Mouse (Mus musculus): Measurements from ENCODE around the gene Gm4869. TPM values are rescaled to one million over a fixed set of nuclear protein-coding genes. Genes with fewer than 3 reads are reported as not detected.
A peak's percentile ranks its signal among the peaks of the same experiment; 100 is the strongest.

The Gm4869 gene
- polyA plus RNA-seq (2011; ENCODE audit: insufficient read depth, insufficient read length, low replicate concordance, missing spikeins), result not detected in 2 replicates

DNA sequence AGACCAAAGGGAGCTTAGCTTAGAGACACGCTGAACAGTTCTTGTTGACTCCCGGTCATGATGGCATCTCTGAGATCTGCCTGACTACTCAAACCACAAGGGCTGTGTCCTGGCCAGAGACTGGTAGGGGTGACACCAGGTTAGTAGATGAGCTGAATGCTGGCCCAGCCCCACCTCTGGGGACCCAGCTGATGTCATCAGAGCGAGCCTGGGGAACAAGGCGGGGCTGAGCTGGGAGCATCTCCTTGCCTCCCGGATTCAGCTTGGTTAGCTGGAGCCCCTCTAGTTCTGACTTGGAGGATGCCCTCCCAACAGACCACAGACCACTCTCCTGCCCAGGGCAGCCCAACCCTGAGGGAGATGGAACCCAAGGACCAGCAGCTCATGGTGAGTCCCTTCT lies at the start of gene Gm4869:
Gm4869 (plus strand) TSS at position 301 of the 400 bp plus-strand sequence.
- no peak for TF ChIP-seq CTCF (IDR thresholded peaks at IDR 0.05; ENCODE audit: control insufficient read depth, insufficient read depth, low read length)
- no peak for TF ChIP-seq POLR2A (IDR thresholded peaks at IDR 0.05; ENCODE audit: borderline replicate concordance, control insufficient read depth, low read depth, low read length)
- no peak within 1 kb of the TSS for H3K4me3 ChIP-seq (replicated peaks; ENCODE audit: control insufficient read depth, low read depth, low read length)
- H3K4me1 ChIP-seq (ENCODE audit: control insufficient read depth, insufficient read depth, low read length), result no peaks in the 10 kb centered on the region
- 79% methylated on average over 5 of the region's 5 CpGs for WGBS
- no peak within 1 kb of the TSS; the same call in 1 of the 2 replicates for H3K27ac ChIP-seq (ENCODE audit: control insufficient read depth, insufficient read depth, low read depth, low read length, poor library complexity)

DNA sequence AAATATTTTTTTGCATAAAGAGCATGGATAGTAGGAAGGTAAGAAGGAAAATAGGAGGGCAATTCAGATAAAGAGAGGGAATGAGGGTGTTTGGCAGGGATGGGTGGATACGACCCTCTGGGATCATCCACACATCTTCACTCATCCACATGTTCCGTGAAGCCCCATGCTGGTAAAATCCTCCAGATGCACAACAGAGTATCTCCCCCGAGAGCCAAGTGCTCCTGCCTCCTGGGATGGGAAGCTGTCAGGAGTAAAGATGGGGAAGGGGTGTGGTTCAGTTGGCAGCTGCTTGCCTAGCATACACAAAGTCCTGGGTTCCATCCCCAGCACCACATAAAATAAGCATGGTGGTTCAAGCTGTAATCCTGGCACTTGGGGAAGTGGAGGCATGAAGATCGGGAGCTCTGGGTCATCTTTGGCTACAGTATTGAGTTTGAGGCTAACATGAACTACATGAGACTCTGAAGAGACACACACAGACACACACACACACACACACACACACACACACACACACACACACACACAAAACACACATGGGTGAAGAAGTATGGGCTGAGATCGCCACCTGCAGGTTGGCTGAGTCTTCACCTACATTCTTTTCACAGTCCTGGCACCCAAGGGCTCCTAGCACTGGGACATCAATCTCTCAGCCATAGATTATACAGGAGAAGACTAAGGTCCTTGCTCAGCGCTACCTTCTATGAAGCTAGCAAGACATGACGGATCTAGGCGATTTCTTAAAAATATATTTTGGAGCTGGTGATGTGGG lies 49.1 kb upstream of the Gm4869 start:
- Histone ChIP-seq H3K4me1 (ENCODE audit: control insufficient read depth, insufficient read depth, low read length) (no peaks in the 10 kb centered on the region; the same call in 1 of the 2 replicates), H3K27ac (ENCODE audit: control insufficient read depth, insufficient read depth, low read depth, low read length, poor library complexity) (no peak overlapping the region), H3K4me3 (replicated peaks; ENCODE audit: control insufficient read depth, low read depth, low read length) (no peak overlapping the region)
- peak; percentile 69 for TF ChIP-seq CTCF (IDR thresholded peaks at IDR 0.05; ENCODE audit: control insufficient read depth, insufficient read depth, low read length)
- no peak for TF ChIP-seq POLR2A (IDR thresholded peaks at IDR 0.05; ENCODE audit: borderline replicate concordance, control insufficient read depth, low read depth, low read length)
- WGBS, result 60% methylated on average over 8 of the region's 8 CpGs

DNA sequence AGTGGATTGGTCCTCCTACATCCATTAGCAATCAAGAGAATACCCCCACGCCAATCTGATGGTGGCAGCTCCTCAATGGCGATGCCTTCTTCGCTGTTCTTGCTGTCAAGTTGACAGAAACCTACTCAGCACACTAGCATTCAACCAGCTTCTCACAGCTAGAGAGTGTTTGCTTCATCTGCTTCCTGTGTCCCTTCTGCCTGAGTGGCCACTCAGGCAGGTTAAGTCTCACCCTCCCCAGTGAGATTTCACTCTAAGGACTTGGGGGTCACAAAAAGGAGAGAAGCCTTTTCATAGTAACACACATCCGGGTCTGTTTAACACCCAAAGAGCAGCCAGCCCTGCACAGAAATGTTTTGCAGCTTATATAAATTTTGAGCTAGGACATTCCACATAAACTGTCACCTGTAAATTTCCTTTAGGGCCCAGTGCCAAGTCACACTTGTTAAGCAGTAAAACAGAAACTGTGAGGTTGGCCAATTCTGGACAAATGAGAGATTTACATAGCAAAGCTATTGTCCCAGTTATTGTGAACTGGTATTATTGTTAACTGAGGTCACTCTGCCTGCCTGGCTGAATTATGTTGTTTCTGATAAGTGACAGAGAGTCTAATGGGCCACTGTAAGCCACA lies 42.7 kb upstream of the Gm4869 start:
- Histone ChIP-seq H3K4me1 (ENCODE audit: control insufficient read depth, insufficient read depth, low read length) (no peaks in the 10 kb centered on the region; the same call in 1 of the 2 replicates), H3K27ac (ENCODE audit: control insufficient read depth, insufficient read depth, low read depth, low read length, poor library complexity) (no peak overlapping the region), H3K4me3 (replicated peaks; ENCODE audit: control insufficient read depth, low read depth, low read length) (no peak overlapping the region)
- no peak for TF ChIP-seq CTCF (IDR thresholded peaks at IDR 0.05; ENCODE audit: control insufficient read depth, insufficient read depth, low read length)
- TF ChIP-seq POLR2A (IDR thresholded peaks at IDR 0.05; ENCODE audit: borderline replicate concordance, control insufficient read depth, low read depth, low read length), result no peak
- WGBS, result 59% methylated on average over 4 of the region's 4 CpGs

DNA sequence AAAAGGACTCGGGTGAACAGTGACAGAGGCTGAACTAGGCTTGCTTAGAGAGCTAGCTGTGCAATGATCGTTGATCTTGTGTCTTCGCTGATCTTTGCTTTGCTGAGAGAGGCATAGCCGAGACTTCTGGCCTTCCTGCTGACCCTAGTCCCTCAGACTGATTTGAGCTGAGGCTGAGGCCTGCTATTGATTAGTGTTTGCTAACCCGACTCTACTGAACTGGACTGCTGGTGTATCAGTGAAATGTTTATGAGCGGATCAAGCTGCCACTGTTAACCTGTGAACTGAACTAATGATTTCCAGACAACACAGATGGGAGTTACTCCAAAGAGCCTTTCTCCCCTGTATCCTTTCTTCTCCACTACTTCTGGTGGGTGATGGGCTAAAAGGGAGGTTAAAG lies 40.3 kb upstream of the Gm4869 start:
- WGBS, result 78% methylated on average over 6 of the region's 6 CpGs
- Histone ChIP-seq H3K4me1 (ENCODE audit: control insufficient read depth, insufficient read depth, low read length) (no peaks in the 10 kb centered on the region; the same call in 1 of the 2 replicates), H3K4me3 (replicated peaks; ENCODE audit: control insufficient read depth, low read depth, low read length) (no peak overlapping the region), H3K27ac (ENCODE audit: control insufficient read depth, insufficient read depth, low read depth, low read length, poor library complexity) (no peak overlapping the region)
- TF ChIP-seq POLR2A (IDR thresholded peaks at IDR 0.05; ENCODE audit: borderline replicate concordance, control insufficient read depth, low read depth, low read length), result no peak
- no peak for TF ChIP-seq CTCF (IDR thresholded peaks at IDR 0.05; ENCODE audit: control insufficient read depth, insufficient read depth, low read length)

DNA sequence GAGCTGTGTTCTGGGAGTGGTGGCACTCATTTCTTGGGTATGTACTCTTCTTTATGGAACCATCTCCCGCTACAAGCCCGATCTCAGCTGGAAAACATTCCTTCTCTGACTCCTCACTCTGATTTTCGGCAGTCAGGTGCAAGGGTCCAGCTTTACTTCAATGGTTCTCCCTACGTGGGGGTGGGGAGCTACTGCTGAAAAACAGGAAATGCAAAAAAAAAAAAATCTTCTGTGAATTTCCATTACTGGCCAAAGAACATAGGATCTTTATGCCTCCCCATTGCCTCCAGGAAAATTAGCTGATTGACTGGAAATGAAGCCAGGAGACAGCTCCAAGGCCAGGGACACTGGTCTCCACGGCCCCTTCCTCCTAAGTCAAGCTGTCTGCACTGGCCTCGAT lies 38.8 kb upstream of the Gm4869 start:
- 32% methylated on average over 6 of the region's 6 CpGs for WGBS
- TF ChIP-seq POLR2A (IDR thresholded peaks at IDR 0.05; ENCODE audit: borderline replicate concordance, control insufficient read depth, low read depth, low read length) (no peak), CTCF (IDR thresholded peaks at IDR 0.05; ENCODE audit: control insufficient read depth, insufficient read depth, low read length) (no peak)
- H3K27ac ChIP-seq (ENCODE audit: control insufficient read depth, insufficient read depth, low read depth, low read length, poor library complexity), result no peak overlapping the region
- no peak overlapping the region for H3K4me3 ChIP-seq (replicated peaks; ENCODE audit: control insufficient read depth, low read depth, low read length)
- H3K4me1 ChIP-seq (ENCODE audit: control insufficient read depth, insufficient read depth, low read length), result no peaks in the 10 kb centered on the region; the same call in 1 of the 2 replicates

GRCm38 (mm10) chr5:140408801-140409200 lies 36.6 kb upstream of the Gm4869 start:
- no peak for TF ChIP-seq POLR2A (IDR thresholded peaks at IDR 0.05; ENCODE audit: borderline replicate concordance, control insufficient read depth, low read depth, low read length)
- no peak for TF ChIP-seq CTCF (IDR thresholded peaks at IDR 0.05; ENCODE audit: control insufficient read depth, insufficient read depth, low read length)
- no peak overlapping the region for H3K27ac ChIP-seq (ENCODE audit: control insufficient read depth, insufficient read depth, low read depth, low read length, poor library complexity)
- H3K4me1 ChIP-seq (ENCODE audit: control insufficient read depth, insufficient read depth, low read length), result no peaks in the 10 kb centered on the region; the same call in 1 of the 2 replicates
- no peak overlapping the region for H3K4me3 ChIP-seq (replicated peaks; ENCODE audit: control insufficient read depth, low read depth, low read length)

DNA sequence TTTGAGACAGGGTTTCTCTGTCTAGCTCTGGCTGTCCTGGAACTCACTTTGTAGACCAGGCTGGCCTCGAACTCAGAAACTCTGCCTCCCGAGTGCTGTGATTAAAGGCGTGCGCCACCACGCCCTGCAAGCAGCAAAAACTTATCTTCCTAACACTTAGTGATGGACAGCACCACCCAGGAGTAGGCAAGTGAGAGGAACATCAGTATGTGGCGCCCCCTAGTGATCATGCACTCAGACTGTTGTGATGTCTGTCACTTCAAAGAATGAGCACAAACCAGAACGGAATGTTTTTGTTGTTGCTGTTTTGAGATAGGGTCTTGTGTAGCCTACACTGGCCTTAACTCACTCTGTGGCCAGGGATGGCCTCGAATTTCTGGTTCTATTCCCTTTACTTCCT lies 34.1 kb upstream of the Gm4869 start:
- Histone ChIP-seq H3K4me3 (replicated peaks; ENCODE audit: control insufficient read depth, low read depth, low read length) (no peak overlapping the region), H3K4me1 (ENCODE audit: control insufficient read depth, insufficient read depth, low read length) (no peaks in the 10 kb centered on the region; the same call in 1 of the 2 replicates), H3K27ac (ENCODE audit: control insufficient read depth, insufficient read depth, low read depth, low read length, poor library complexity) (no peak overlapping the region)
- TF ChIP-seq POLR2A (IDR thresholded peaks at IDR 0.05; ENCODE audit: borderline replicate concordance, control insufficient read depth, low read depth, low read length) (no peak), CTCF (IDR thresholded peaks at IDR 0.05; ENCODE audit: control insufficient read depth, insufficient read depth, low read length) (peak; percentile 70)
- 27% methylated on average over 8 of the region's 8 CpGs for WGBS

GRCm38 (mm10) chr5:140414647-140415046 lies 30.8 kb upstream of the Gm4869 start:
- Histone ChIP-seq H3K4me1 (ENCODE audit: control insufficient read depth, insufficient read depth, low read length) (no peaks in the 10 kb centered on the region; the same call in 1 of the 2 replicates), H3K27ac (ENCODE audit: control insufficient read depth, insufficient read depth, low read depth, low read length, poor library complexity) (no peak overlapping the region), H3K4me3 (replicated peaks; ENCODE audit: control insufficient read depth, low read depth, low read length) (no peak overlapping the region)
- no peak for TF ChIP-seq POLR2A (IDR thresholded peaks at IDR 0.05; ENCODE audit: borderline replicate concordance, control insufficient read depth, low read depth, low read length)
- no peak for TF ChIP-seq CTCF (IDR thresholded peaks at IDR 0.05; ENCODE audit: control insufficient read depth, insufficient read depth, low read length)
- 61% methylated on average over 4 of the region's 4 CpGs for WGBS

Measured in bone marrow, adult 2 months (tissue).